Mouse (Mus musculus) midbrain, embryonic 16.5 days (tissue): ENCODE measurements at regions not wholly inside any gene's neighbourhood (a gene's known extent, or its start where the extent isn't known, plus 50 kb on each side); places are given as distances from the start of the nearest gene placed in this dataset.

Experiments
- ATAC-seq: fragments of 200-750 bp; cut with Nextera tagmentation; 2 replicates; pipeline ENCODE4 v1.8.0; 2017; ENCODE audit warnings: moderate TSS enrichment
- H3K27ac ChIP-seq: fragments of 300-500 bp; sonication (generic); 2 replicates; pipeline ENCODE4 v1.5.1; 2014; ENCODE audit warnings: mild to moderate bottlenecking, low read length, mixed read lengths
- H3K27me3 ChIP-seq: fragments of 300-500 bp; sonication (generic); 2 replicates; pipeline ENCODE4 v1.6.1; 2014; ENCODE audit warnings: low read depth, low read length, mixed read lengths; ENCODE audit not compliant: control insufficient read depth, insufficient read depth
- H3K36me3 ChIP-seq: fragments of 300-500 bp; sonication (generic); 2 replicates; pipeline ENCODE4 v1.6.1; 2014; ENCODE audit warnings: mild to moderate bottlenecking, low read length, moderate library complexity, mixed read lengths; ENCODE audit not compliant: control insufficient read depth, insufficient read depth
- H3K4me1 ChIP-seq: fragments of 300-500 bp; sonication (generic); 2 replicates; pipeline ENCODE4 v1.6.1; 2014; ENCODE audit warnings: mild to moderate bottlenecking, low read length, mixed read lengths; ENCODE audit not compliant: control insufficient read depth, insufficient read depth
- H3K4me2 ChIP-seq: fragments of 300-500 bp; sonication (generic); 2 replicates; pipeline ENCODE4 v1.6.1; 2014; ENCODE audit warnings: mild to moderate bottlenecking, low read length, mixed read lengths
- H3K4me3 ChIP-seq: fragments of 300-500 bp; sonication (generic); 2 replicates; pipeline ENCODE4 v1.5.1; 2014; ENCODE audit warnings: low read depth, mild to moderate bottlenecking, low read length, moderate library complexity, mixed read lengths
- H3K9ac ChIP-seq: fragments of 300-500 bp; sonication (generic); 2 replicates; pipeline ENCODE4 v1.6.1; 2014; ENCODE audit warnings: low read depth, low read length, mixed read lengths
- H3K9me3 ChIP-seq: fragments of 300-500 bp; sonication (generic); replicated peaks from 2 replicates; pipeline ENCODE4 v1.6.1; 2014; ENCODE audit warnings: mild to moderate bottlenecking, low read length, mixed read lengths; ENCODE audit not compliant: control insufficient read depth, poor library complexity, severe bottlenecking
- WGBS: fragments of 180-500 bp; shearing (Covaris S2); extraction: QIAGEN DNeasy Blood & Tissue Kit; methylation state at CpG from one replicate; pipeline ENCODE4 v1.1.7; 2014; 5-methylcytosine and 5-hydroxymethylcytosine counted together

DNA sequence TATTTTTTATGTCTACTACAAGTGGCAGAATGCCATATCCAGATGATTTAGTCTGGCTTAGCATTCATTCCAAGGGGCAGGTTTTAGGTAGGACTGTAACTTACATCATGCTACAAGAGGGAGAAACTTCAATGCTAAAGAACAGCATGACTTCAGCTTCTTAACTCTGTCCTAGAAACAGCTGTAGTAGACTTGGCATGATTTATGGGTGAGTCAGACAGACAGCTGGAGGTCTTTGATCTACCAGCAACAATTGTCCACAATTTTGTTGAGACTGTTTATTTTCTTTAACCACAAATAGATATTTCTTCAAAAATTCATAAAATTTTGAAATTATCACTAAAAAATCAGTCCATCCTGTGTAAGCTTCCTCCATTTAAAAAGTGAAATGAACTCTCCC, 781.7 kb upstream of the Man1a start:
- Histone ChIP-seq H3K4me2 (no peak overlapping the region), H3K9ac (no peak overlapping the region), H3K9me3 (no peaks in the 10 kb centered on the region), H3K4me1 (no peaks in the 10 kb centered on the region), H3K27me3 (no peaks in the 10 kb centered on the region), H3K4me3 (no peak overlapping the region), H3K27ac (no peak overlapping the region), H3K36me3 (no peaks in the 10 kb centered on the region)
- ATAC-seq = no peak

DNA sequence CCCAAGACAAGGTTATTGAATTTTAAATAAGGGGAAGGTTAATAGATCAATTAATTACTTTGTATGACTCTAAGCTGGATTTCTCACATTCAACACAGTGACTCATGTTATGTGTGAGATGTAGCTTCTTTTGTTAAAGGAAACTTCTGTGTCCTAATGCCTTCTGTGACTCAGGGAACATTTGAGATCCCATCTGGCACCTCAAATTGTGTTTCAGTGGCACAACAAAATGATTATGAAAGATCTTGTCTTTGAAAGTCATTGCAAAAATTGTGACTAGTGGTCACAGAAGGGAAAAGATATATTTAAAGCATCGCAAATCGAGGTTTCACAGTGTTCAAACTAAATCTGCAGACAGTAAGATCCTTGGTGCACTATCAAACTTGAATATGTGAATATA, 765.2 kb upstream of the Man1a start:
- H3K4me1 ChIP-seq = no peaks in the 10 kb centered on the region
- ATAC-seq = no peak
- 91% methylated on average over 2 of the region's 2 CpGs for WGBS

DNA sequence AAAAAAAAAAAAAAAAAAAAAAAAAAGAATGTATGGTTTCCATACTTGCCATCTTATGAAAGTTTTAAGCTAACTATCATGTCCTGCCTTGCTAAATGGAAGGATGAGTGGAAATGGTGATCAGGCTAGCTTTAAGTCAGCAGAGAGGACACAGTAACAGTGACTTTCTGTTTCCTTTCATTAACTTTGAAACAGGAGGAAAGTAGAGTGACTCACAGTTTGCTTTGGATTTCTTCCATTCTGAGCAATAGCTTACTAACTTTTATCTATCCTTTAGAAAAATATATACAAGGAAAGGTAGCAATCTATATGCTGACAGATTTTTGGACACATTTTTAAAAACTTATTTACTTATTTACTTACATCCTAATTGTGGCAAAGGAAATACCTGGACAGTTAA, 762.6 kb upstream of the Man1a start:
- H3K9me3 ChIP-seq = no peaks in the 10 kb centered on the region
- H3K9ac ChIP-seq = no peak overlapping the region
- H3K27ac ChIP-seq = no peak overlapping the region
- no peak for ATAC-seq
- no peak overlapping the region for H3K4me3 ChIP-seq
- H3K4me2 ChIP-seq = no peak overlapping the region
- H3K4me1 ChIP-seq = no peaks in the 10 kb centered on the region
- H3K36me3 ChIP-seq = no peaks in the 10 kb centered on the region
- H3K27me3 ChIP-seq = no peaks in the 10 kb centered on the region

More for the DNA sequence above, 765.2 kb upstream of the Man1a start:
- no peaks in the 10 kb centered on the region for H3K9me3 ChIP-seq
- H3K27me3 ChIP-seq = no peaks in the 10 kb centered on the region
- H3K36me3 ChIP-seq = no peaks in the 10 kb centered on the region
- no peak overlapping the region for H3K27ac ChIP-seq
- no peak overlapping the region for H3K9ac ChIP-seq
- no peak overlapping the region for H3K4me2 ChIP-seq
- H3K4me3 ChIP-seq = no peak overlapping the region

DNA sequence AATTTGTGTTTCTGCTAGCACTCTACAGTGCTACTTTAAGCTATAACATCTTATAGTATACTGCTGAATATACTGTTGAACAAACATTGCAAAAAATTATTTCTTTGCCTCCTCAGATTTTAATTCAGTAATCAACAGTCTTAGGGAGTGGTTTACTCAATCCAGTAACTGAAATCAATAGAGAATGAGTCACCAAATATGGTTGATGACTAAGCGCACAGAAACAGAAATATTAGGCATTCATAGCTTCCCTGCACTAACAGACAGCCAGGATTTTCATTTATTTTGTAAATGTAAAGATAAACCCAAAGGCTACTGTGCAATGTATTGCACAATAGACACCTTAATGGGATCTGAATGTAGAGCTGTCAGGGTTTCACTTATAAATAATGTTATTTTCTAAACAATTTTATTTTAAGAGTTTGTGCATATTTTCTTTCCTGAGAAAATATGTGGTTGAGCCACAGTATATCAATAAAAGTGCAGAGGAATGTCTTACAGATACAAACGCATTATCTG, 738.3 kb upstream of the Man1a start:
- 93% methylated on average over 2 of the region's 2 CpGs for WGBS
- Histone ChIP-seq H3K36me3 (no peaks in the 10 kb centered on the region), H3K9me3 (no peaks in the 10 kb centered on the region), H3K27ac (no peak overlapping the region), H3K27me3 (no peaks in the 10 kb centered on the region), H3K4me1 (no peaks in the 10 kb centered on the region), H3K9ac (no peak overlapping the region), H3K4me2 (no peak overlapping the region), H3K4me3 (no peak overlapping the region)
- ATAC-seq = no peak

DNA sequence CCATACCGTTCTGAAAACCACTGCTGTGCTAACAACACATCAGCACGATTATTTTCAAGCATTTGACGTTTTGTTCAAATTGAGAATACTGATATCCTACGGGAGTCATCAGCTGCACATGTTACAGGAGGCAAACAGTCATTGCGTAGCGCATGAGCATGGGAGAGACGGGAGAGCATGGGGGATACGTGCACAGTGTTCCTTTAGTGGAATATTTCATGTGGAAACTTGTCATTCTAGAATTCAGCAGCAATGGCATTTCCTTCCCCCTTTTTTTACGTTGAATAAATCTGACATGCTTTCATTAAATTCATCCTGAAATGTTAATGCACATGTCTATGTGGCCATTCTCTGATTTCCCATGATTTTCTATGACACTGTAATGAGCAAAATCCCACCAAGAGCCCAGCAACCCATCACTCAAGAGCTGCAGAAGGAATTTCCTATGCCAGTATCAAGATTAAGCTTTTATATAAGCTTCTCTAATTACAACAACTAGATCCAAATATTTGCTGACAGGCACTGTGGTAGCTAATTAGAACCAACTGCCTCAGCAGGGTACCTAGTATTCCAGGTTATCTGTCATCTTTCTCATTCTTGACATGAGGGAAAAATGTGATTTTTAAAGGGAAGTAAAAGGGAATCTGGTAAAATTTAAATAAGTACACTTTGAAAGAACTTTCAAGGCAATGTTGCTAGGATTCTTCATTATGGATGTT, 723.2 kb upstream of the Man1a start:
- WGBS = 61% methylated on average over 9 of the region's 9 CpGs
- ATAC-seq = peak; percentile 94
- Histone ChIP-seq H3K9me3 (no peaks in the 10 kb centered on the region), H3K27me3 (no peaks in the 10 kb centered on the region), H3K4me1 (no peaks in the 10 kb centered on the region), H3K9ac (no peak overlapping the region), H3K4me2 (no peak overlapping the region), H3K36me3 (no peaks in the 10 kb centered on the region), H3K4me3 (no peak overlapping the region), H3K27ac (no peak overlapping the region; the same call in 1 of the 2 replicates)

DNA sequence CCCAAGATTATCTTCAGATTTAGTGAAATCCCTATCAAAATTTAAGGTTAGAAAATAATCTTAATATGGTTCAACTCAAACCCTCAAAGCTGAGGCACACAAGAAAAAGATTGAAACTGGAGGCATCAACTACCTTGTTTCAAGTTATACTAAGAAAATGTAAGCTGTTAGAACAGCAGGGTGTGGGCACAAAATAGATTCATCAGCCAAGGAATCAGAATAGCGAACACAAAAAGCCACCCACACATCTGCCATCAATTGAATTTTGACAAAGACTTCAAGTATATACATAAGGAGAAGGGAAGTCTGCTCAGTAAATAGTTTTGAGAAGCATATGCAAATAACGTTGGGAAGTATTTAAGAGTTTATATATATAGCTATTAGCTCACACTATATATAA, 720.9 kb upstream of the Man1a start:
- no peak overlapping the region for H3K9ac ChIP-seq
- no peaks in the 10 kb centered on the region for H3K27me3 ChIP-seq
- no peaks in the 10 kb centered on the region for H3K36me3 ChIP-seq
- no peak overlapping the region for H3K4me2 ChIP-seq
- H3K9me3 ChIP-seq = no peaks in the 10 kb centered on the region
- H3K4me1 ChIP-seq = no peaks in the 10 kb centered on the region
- no peak overlapping the region for H3K4me3 ChIP-seq
- no peak overlapping the region for H3K27ac ChIP-seq
- 59% methylated on average over 2 of the region's 2 CpGs for WGBS
- no peak for ATAC-seq

DNA sequence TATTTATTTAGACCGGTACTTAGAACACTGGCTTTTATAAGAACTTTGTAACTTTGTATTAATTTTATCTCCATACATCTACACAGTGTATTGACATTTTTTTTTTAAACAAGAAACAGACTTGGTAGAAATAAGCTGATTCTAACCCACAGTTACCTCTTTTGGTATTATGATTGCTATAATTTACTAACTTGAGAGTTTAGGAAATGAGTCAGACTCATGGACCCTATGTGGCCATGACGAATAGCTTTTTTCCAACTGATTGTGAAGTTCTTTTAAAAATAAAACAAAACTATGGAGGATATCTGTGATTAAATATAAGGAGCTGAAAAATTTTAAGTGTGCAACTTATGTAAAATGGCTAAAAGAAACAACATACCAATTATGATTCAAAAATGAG, 684.7 kb upstream of the Man1a start:
- no peak overlapping the region for H3K9ac ChIP-seq
- H3K4me2 ChIP-seq = no peak overlapping the region
- WGBS = 96% methylated on average over 2 of the region's 2 CpGs
- no peak overlapping the region for H3K4me3 ChIP-seq
- H3K27ac ChIP-seq = no peak overlapping the region
- H3K36me3 ChIP-seq = no peaks in the 10 kb centered on the region
- H3K27me3 ChIP-seq = no peaks in the 10 kb centered on the region
- H3K9me3 ChIP-seq = no peaks in the 10 kb centered on the region
- no peak for ATAC-seq
- H3K4me1 ChIP-seq = no peaks in the 10 kb centered on the region

DNA sequence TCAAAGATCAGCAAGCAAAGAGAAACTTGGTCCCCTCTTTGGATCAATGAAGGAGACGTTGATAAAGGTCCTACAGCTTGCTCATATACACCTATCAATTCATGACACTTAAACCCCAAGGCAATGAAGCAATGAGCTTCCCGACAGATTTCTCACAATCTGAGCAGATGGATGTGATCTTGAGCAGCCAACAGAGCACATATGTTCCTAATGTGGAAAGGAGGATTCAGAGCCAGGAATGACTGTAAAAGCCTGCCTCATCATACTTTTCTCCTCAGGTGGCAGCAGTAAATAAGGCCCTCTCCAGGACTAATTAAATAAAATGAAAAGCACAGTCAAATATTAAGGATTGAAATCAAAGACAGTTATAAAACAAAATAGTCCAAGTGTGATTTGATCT, 672.8 kb upstream of the Man1a start:
- no peaks in the 10 kb centered on the region for H3K4me1 ChIP-seq
- ATAC-seq = no peak
- H3K4me2 ChIP-seq = no peak overlapping the region
- H3K9me3 ChIP-seq = no peaks in the 10 kb centered on the region
- no peak overlapping the region for H3K4me3 ChIP-seq
- H3K9ac ChIP-seq = no peak overlapping the region
- no peak overlapping the region for H3K27ac ChIP-seq
- no peaks in the 10 kb centered on the region for H3K27me3 ChIP-seq
- WGBS = 89% methylated on average over 2 of the region's 2 CpGs
- H3K36me3 ChIP-seq = no peaks in the 10 kb centered on the region

DNA sequence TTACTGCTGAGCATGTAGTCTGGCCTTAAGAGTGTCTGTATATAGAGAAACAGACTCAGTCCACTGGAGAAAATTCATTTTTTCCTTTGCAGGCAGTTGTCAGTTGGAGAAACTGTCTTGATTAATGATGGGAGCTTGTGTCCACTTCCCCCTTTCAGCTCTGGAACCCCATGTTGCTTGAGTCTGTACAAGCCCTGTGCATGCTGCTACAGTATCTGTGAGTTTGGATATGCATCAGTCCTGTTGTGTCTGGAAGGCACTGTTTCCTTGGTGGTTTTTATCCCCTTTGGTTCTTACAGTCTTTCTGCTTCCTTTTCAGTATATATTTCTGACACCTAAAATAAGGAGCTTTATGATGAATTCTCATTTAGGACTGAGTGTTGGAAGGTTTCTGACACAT, 660.7 kb upstream of the Man1a start:
- Histone ChIP-seq H3K4me2 (no peak overlapping the region), H3K9me3 (no peaks in the 10 kb centered on the region), H3K9ac (no peak overlapping the region), H3K27ac (no peak overlapping the region), H3K4me3 (no peak overlapping the region), H3K27me3 (no peaks in the 10 kb centered on the region), H3K4me1 (no peaks in the 10 kb centered on the region), H3K36me3 (no peaks in the 10 kb centered on the region)
- no peak for ATAC-seq
